Mouse (Mus musculus) c-Kit-positive CD71-negative TER-119-negative erythroid progenitor cells, embryonic 14.5 days (primary cell): ENCODE data around the gene Tmem265.

Experiments
- DNase-seq: peaks from one replicate; pipeline ENCODE4 v3.0.0-alpha.2; 2013; ENCODE audit warnings: low read depth

Tmem265 gene

GRCm38 (mm10) chr7:127588011-127588871 lies 27.1 kb downstream of the Tmem265 start, which contains the start of the genes Ccdc189 and Rnf40:
TSS of gene Ccdc189 (minus strand) at chr7:127588595.
TSS of gene Rnf40 (plus strand) at chr7:127588767.
- DNase-seq: peak; percentile 95

- DNase-seq: no peak
Measured at GRCm38 (mm10) chr7:127588901-127589300, 27.7 kb downstream of the Tmem265 start.

- no peak for DNase-seq
Measured at GRCm38 (mm10) chr7:127589637-127590036, 28.4 kb downstream of the Tmem265 start.

GRCm38 (mm10) chr7:127591108-127591507 lies 29.9 kb downstream of the Tmem265 start:
- DNase-seq: no peak

GRCm38 (mm10) chr7:127592575-127592974 lies 31.4 kb downstream of the Tmem265 start:
- DNase-seq: no peak

GRCm38 (mm10) chr7:127596747-127597146 lies 35.6 kb downstream of the Tmem265 start:
- no peak for DNase-seq

GRCm38 (mm10) chr7:127600612-127601011 lies 39.4 kb downstream of the Tmem265 start:
- DNase-seq: no peak

- DNase-seq: no peak
Measured at GRCm38 (mm10) chr7:127601735-127602134, 40.5 kb downstream of the Tmem265 start.

GRCm38 (mm10) chr7:127602903-127603302 lies 41.7 kb downstream of the Tmem265 start:
- DNase-seq: no peak

- DNase-seq: no peak
Measured at GRCm38 (mm10) chr7:127604256-127604655, 43.1 kb downstream of the Tmem265 start.

GRCm38 (mm10) chr7:127607150-127607549 lies 46.0 kb downstream of the Tmem265 start:
- DNase-seq: no peak

GRCm38 (mm10) chr7:127611011-127611410 lies 49.8 kb downstream of the Tmem265 start:
- DNase-seq: no peak

- no peak for DNase-seq
Measured at GRCm38 (mm10) chr7:127611561-127611960, 50.4 kb downstream of the Tmem265 start.

GRCm38 (mm10) chr7:127613501-127613900 lies 52.3 kb downstream of the Tmem265 start:
- no peak for DNase-seq

GRCm38 (mm10) chr7:127614091-127614490 lies 52.9 kb downstream of the Tmem265 start:
- no peak for DNase-seq

- no peak for DNase-seq
Measured at GRCm38 (mm10) chr7:127614511-127614890, 53.3 kb downstream of the Tmem265 start.

- peak; percentile 69 for DNase-seq
Measured at GRCm38 (mm10) chr7:127614891-127615843, 54.0 kb downstream of the Tmem265 start, which contains the start of gene Zfp629. TSS of gene Zfp629 (minus strand) at chr7:127615797.

GRCm38 (mm10) chr7:127616336-127616735 lies 55.1 kb downstream of the Tmem265 start:
- no peak for DNase-seq
